Mouse (Mus musculus) CD4-positive, CD25-positive, alpha-beta regulatory T cell, adult 9 weeks (primary cell): ENCODE measurements around the gene Col2a1. TPM values are rescaled to one million over a fixed set of nuclear protein-coding genes. Genes with fewer than 3 reads are reported as not detected.

Experiments
- polyA plus RNA-seq: library from polyadenylated mRNA; unstranded; fragments of 100-300 nt; shearing (Covaris generic); gene quantifications from one replicate; pipeline ENCODE4 v1.2.1, GENCODE M21; 2017

Col2a1 gene
- polyA plus RNA-seq: not detected

DNA sequence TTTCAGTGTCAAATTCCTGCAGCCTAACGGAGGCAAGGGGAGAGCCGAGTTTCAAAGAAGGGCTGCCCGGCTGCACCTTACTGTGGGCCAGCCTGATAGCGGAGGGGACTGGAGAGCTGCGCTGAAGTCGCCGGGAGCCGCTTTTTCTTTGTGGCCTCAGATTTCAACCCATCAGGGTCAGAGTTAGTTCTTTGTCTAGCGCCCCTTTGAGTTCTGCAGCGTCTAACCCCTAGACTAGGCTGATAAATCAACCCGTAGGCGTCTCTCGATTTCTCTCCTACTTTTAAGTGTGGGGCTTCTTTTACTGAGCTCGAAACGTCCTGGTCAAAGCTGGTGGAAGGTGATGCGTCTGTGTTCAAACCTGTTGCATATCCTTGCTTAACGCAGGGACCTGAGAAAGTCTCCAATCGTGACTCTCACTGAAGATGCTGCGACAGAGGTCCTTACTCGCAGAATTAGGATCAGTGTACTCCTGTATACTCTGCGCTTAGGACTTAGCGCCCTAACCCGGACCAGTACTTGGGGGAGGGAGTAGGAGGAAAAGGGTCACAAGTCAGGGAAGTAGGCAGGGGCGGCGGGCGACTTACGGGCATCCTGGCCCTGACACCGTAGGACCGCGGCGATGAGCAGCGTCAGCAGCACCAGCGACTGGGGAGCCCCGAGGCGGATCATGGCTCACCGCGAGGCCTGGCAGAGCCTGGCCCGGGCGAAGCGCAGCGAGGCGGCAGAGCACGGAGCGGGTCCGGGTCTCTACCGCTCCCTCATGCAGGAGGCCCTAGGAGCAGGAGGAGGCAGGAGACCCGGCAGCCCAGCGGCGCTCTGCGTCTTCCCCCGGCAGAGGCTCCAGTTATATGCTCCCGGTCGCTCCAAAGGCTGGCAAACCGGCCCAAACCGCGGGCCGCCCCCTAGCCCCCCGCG, at the start of gene Col2a1:
Gene Col2a1, minus strand, starts transcription at position 874 of the 918 bp plus-strand sequence.

DNA sequence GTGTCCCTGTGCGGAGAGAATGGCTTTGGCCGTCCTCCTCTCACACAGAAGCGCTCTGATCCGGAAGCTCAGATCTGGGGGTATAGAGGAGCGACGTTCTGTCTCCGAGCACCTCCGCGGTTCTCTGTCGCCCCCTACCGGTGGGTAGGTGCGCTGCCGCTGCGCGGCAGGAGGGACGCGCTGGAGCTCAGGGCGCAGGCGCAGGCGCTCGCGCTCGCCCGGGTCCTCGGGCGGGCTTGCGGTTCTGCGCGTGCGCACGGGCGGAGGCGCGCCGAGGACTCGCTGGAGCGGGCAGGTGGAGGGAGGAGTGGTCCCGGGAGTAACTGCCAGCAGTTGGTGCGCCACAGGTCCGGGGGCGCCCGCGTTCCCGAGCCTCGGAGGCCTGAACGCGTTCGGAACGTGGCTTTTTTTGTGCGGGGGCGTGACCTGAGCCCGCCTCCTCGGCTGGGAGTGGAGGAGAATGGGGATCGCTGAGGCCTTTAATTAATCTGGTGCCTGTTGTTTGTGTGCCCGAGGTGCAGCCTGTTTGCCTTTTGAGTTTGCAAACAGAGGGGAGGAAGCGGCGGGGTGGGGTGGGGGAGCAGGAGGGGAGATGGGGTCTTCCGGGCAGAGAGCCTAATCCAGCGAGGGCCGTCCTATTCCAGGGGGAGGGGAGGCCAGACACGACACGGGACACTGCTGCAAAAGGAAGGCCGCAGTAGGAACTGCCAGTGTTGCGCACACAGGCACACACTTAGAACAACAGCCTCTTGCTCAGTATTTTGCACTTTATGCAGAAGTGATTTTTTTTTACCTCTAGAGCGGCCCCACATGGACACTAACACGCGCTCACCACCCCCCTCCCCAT, 40.3 kb downstream of the Col2a1 start, which contains the start of gene Tmem106c:
Gene Tmem106c, plus strand, starts transcription at position 212 of the 847 bp plus-strand sequence.

Other genes with a start within 250 kb of the Col2a1 start
- gene Rapgef3, start 236.7 kb downstream of the Col2a1 start, polyA plus RNA-seq: 3.9 TPM
- gene Slc48a1, start 226.2 kb downstream of the Col2a1 start, polyA plus RNA-seq: 36.5 TPM
- 60.5 TPM for gene Hdac7, start 160.2 kb downstream of the Col2a1 start, polyA plus RNA-seq
- gene Vdr, start 94.1 kb downstream of the Col2a1 start, polyA plus RNA-seq: 2.3 TPM
- 32.3 TPM for gene Tmem106c, start 40.5 kb downstream of the Col2a1 start, polyA plus RNA-seq
- 18.2 TPM for gene Pfkm, start 87.9 kb upstream of the Col2a1 start, polyA plus RNA-seq
- gene Senp1, start 89.0 kb upstream of the Col2a1 start, polyA plus RNA-seq: 47.9 TPM
- gene Asb8, start 160.9 kb upstream of the Col2a1 start, polyA plus RNA-seq: 50.0 TPM
- gene Ccdc184, start 162.5 kb upstream of the Col2a1 start, polyA plus RNA-seq: 0.30 TPM
- gene Olfr288, start 190.8 kb upstream of the Col2a1 start, polyA plus RNA-seq: not detected
- gene Gm44579, start 216.3 kb upstream of the Col2a1 start, polyA plus RNA-seq: not detected
- not detected for gene Olfr287, start 216.4 kb upstream of the Col2a1 start, polyA plus RNA-seq
- gene Olfr286, start 229.8 kb upstream of the Col2a1 start, polyA plus RNA-seq: 0.10 TPM